Mouse (Mus musculus) layer of hippocampus, postnatal 14 days (tissue): ENCODE results near the gene Mfsd4b2. TPM values are rescaled to one million over a fixed set of nuclear protein-coding genes. Genes with fewer than 3 reads are reported as not detected.
"Not testable (repeated sequence)": the region's sequence is repeated elsewhere in the genome, so short reads cannot be mapped to it uniquely, and the experiment has no call there.

Experiments used
- DNase-seq, 2 experiments: peaks; one replicate each; pipeline ENCODE4 v3.0.0; 2021 to 2022; ENCODE audit warnings: low spot score in 2 of 2, mixed read lengths in 1 of 2
- long read RNA-seq, 2 experiments: library from polyadenylated mRNA; stranded (forward); transcript quantifications; one replicate each; pipeline ENCODE4 v2.0.0; 2021
- total RNA-seq, 2 experiments: library from RNA; stranded (reverse); gene quantifications; 2 replicates each; pipeline ENCODE4 v1.2.3; 2021

The Mfsd4b2 gene
- total RNA-seq = under 1 TPM; 0.18 to 0.21 TPM
- long read RNA-seq, experiment 1 = 0 reads
- long read RNA-seq, experiment 2 = 0 reads

GRCm38 (mm10) chr10:39926616-39927139 is at the start of gene Mfsd4b2:
Mfsd4b2 (minus strand) TSS chr10:39926923.
- DNase-seq = no peak

GRCm38 (mm10) chr10:39975771-39976170 is 49.0 kb upstream of the Mfsd4b2 start:
- DNase-seq = no peak

DNA sequence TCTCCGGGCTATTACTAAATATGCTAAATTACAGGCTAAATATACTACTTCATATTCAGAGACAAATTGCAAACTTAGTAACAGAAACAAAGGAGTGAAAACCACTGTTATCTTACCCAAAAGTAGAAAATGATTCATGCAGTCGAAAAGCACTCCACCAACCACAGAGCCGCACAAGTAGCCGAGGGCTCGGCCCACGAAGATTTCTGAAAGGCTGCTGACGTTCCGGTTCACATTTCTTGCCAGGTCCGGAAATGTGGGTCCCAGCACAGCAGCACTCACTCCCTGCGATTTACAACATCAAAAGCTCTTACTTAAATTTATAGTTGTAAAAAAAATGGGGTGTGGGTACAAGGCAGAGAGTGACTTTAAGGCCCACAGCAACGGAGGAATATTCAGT is 48.3 kb upstream of the Mfsd4b2 start:
- no peak for DNase-seq

DNA sequence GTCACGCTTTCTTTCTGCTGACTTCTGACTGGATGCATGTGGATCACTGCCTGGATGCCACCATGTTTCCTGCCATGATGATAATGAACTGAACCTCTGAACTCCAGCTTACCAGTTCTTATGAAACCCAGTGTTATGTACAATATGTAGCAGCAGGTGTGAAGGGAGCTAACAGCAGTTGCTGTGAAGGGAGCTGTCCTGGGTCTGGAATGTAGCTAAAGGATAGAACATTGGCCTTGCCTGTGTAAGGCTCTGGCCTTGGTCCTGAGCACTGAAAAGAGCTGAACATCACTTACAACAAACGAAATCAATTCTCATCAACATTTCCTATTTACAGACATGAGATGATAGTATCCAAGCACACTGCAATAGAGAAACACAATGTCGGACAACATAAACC is 40.8 kb upstream of the Mfsd4b2 start:
- DNase-seq = no peak

- DNase-seq = no peak
These were observed 35.2 kb upstream of the Mfsd4b2 start for GRCm38 (mm10) chr10:39961906-39962305.

- DNase-seq = no peak
These were observed 33.7 kb upstream of the Mfsd4b2 start for GRCm38 (mm10) chr10:39960441-39960822.

- peak; percentile 89 to 96 for DNase-seq
These were observed 33.2 kb upstream of the Mfsd4b2 start, which contains the start of gene Mfsd4b3 for GRCm38 (mm10) chr10:39959761-39960440. Mfsd4b3 (minus strand) TSS chr10:39960153.

DNA sequence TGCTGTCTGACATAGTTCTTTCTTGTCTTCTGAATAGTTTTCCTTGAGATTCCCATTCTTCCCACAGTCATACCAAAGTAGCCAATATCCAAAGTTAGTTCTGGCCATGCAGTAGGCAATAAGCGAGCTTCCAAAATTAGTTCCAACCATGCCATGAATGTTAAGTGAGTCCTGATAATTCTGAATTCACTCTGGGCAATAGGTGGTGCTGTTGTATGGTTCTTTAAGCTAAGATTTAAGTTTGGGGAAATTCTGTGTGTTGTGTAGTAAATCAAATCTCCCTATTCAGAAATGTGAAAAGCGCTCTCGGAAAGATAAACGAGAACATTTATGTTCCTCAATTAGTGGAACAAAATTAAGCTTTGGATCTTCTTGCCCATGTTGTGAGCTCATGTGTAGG is 31.5 kb upstream of the Mfsd4b2 start:
- peak in 1 of 2 experiments; percentile 17 for DNase-seq

GRCm38 (mm10) chr10:39956340-39956878 is 29.7 kb upstream of the Mfsd4b2 start:
- DNase-seq = no peak

- DNase-seq = no peak
These were observed 28.4 kb upstream of the Mfsd4b2 start for GRCm38 (mm10) chr10:39955163-39955562.

DNA sequence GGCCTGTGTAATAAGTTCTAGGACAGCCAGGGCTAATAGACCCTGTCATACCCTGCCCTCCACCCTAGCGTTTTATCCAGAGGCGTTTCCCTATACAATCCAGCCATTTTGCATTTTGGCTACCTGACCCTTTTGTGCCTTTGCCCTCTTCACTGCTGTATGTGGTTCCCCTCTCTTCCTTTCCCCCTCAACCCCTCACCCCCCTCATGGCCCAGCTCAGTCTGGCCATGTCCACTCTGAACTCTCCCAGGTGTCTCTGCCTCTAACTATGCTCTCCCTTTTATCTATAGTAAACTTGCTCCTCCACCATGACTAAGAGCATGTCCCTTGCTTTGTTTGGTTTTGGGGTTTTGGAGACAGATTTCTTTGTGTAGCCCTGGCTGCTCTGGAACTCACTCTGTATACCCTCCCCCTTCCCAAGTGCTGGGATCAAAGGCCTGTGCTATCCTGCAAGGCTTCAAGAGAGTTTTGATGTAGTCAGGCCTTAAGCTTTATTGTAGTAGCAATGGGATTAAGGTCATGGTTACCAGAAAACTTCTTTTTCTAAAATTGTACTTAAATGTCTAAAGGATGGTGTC is 22.7 kb upstream of the Mfsd4b2 start:
- no peak for DNase-seq

GRCm38 (mm10) chr10:39947195-39947594 is 20.5 kb upstream of the Mfsd4b2 start:
- DNase-seq = not testable (repeated sequence)

- DNase-seq = no peak
These were observed 9.8 kb upstream of the Mfsd4b2 start for GRCm38 (mm10) chr10:39936553-39936952.

GRCm38 (mm10) chr10:39924556-39924955 is 2.2 kb downstream of the Mfsd4b2 start:
- not testable (repeated sequence) for DNase-seq

GRCm38 (mm10) chr10:39912616-39913015 is 14.1 kb downstream of the Mfsd4b2 start:
- DNase-seq = no peak

DNA sequence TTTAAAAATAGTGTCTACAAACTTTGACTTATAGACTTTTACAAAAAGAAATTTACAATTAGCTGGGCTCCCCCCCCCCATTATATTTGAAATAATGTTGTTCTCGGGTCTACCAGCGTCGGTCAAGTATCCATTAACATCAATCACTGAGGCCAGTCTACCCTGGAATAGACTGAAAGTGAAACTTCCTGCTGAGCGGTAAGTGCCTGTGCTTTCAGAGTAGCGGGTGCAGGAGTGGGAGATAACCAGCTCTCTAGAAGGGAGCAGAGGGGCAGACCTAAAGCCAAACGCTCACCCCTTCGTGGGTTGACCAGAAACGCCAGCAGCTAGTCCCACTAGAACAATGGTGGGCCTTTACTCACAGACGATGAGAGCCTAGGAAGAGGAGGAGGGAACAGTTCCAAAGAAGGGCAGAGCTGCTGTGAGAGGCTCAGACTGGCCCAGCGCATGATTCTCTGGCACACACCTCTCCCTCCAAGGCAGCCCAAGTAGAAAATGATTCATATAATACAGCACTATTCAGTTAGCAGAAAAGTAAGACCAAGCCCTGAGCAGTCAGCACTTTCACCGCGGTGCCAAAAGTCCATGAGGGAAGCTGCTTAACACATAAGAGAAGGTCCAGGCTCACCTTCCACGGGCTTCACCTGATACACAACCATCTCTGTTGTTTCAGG is 17.8 kb downstream of the Mfsd4b2 start:
- DNase-seq = no peak

DNA sequence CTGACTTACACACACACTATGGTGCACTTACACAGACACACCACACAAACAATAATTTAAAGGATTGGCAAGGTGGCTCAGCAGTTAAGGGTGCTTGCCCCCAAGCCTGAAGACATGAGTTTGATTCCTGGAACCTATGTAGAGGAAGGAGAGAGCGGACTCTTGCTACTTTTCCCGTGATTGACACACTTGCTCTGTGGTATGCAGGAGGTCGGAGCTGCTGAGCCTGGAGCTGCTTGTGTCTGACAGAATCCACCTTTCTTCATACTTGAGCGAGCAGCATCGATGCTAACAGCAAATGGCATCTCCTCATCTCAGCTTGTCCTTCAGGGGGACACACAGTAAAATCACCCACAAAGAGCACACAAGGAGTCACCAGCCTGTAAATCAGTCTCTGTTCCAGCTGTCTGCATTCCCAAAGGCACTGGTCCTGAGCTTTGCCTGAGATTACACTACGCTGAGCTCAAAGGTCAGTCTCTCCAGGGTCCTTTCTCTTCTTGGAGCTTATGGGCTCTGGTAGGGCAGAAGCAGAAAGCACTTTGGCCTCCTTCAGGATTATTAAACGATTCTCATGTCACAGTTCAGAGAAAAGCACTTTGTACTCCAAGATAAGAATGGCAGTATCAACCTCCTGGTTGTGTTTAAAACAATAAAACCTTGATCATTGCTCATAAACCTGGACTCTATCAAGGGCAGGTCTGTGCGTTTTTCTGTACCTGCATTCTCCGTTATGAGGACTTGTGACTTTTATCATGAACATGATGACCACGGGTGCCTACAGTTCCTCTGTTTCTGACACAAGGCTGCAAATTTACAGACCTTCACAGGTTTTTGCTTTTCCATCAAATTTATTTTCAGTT is 19.7 kb downstream of the Mfsd4b2 start:
- DNase-seq = no peak

DNA sequence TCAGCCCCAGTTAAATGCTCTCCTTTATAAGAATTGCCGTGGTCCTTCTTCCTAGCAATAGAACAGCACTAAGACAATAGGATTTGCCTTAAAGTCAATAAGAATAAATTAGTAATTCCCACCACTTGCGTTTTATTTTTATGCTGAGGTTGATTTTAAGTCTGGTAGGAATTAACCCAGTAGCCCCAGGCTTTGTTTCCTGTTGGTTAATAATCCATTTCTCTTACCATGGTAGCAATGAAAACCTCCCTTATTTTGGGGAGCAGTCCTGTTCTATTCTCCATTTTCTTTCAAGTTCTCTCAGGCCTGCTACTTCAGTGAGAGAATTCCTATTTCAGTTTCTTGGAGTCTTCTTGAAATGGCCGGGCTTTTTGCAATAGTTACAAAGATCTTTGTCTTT is 22.5 kb downstream of the Mfsd4b2 start:
- DNase-seq = no peak

DNA sequence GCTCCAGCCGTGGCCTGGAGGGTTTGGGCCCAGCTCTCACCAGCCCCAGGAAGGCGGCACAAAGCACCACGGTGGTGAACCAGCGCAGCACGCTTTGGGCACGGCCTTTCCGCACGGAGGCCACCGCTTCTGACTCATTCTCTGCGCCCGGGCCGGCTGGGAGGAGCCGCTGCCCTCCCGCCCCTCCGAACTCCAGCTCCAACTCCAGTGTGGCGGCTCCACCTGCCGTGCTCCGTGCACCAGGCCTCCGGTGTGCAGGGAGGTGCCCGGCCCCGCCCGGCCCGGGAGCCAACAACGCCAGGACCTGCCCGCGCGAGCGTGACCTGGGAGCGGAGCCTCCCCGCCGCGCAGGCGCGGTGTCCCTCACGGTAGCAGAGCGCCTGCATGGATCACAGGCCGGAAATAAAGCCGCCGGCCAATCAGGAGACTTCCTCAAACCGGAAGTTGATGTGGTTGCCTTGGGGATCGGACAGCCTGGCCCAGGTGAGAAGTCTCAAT is 27.8 kb downstream of the Mfsd4b2 start, which contains the start of gene Mfsd4b4:
Gene Mfsd4b4 (minus strand): TSS at position 365 of the 498 bp plus-strand sequence.
- peak; percentile 75 to 85 for DNase-seq

DNA sequence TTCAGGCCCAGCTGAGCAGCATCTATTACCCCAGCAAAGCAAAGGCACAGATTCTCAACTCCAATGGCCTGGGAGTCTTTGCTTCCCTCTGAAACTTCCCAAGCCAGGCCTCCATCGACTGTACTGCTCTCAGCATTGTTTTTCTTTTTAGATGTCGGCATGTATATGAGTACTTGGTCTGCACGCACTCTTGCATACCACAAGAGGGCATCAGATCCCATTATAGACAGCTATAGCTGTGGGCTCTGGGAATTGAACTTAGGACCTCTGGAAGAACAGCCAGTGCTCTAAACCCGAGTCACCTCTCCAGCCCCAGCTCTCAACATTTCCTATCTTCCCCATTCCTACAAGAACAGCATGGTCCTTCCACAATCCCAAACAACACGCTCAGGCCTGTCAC is 30.2 kb downstream of the Mfsd4b2 start:
- no peak for DNase-seq
